Mouse (Mus musculus) lung, postnatal 0 days (tissue): Measurements from ENCODE around the gene Rhoc. TPM values are rescaled to one million over a fixed set of nuclear protein-coding genes. Genes with fewer than 3 reads are reported as not detected.

ENCODE experiments used
- ATAC-seq: fragments of 200-750 bp; cut with Nextera tagmentation; 2 replicates; pipeline ENCODE4 v1.8.0; 2017; ENCODE audit warnings: moderate library complexity
- DNase-seq: peaks from one replicate; pipeline ENCODE4 v3.0.0-alpha.2; 2016; ENCODE audit warnings: low spot score
- H3K27ac ChIP-seq: fragments of 300-500 bp; sonication (generic); 2 replicates; pipeline ENCODE4 v1.5.1; 2014; ENCODE audit warnings: antibody characterized with exemption, mild to moderate bottlenecking, low read length, mixed read lengths
- H3K27me3 ChIP-seq: fragments of 300-500 bp; sonication (generic); replicated peaks from 2 replicates; pipeline ENCODE4 v1.6.1; 2014; ENCODE audit warnings: low read length, mixed read lengths; ENCODE audit not compliant: insufficient read depth
- H3K36me3 ChIP-seq: fragments of 300-500 bp; sonication (generic); 2 replicates; pipeline ENCODE4 v1.6.1; 2014; ENCODE audit warnings: low read length, mixed read lengths; ENCODE audit not compliant: insufficient read depth
- H3K4me1 ChIP-seq: fragments of 300-500 bp; sonication (generic); 2 replicates; pipeline ENCODE4 v1.6.1; 2014; ENCODE audit warnings: antibody characterized with exemption, low read depth, low read length, mixed read lengths; ENCODE audit not compliant: insufficient read depth
- H3K4me2 ChIP-seq: fragments of 300-500 bp; sonication (generic); replicated peaks from 2 replicates; pipeline ENCODE4 v1.6.1; 2014; ENCODE audit warnings: low read depth, mild to moderate bottlenecking, low read length, moderate library complexity, mixed read lengths
- H3K4me3 ChIP-seq: fragments of 300-500 bp; sonication (generic); 2 replicates; pipeline ENCODE4 v1.5.1; 2014; ENCODE audit warnings: low read depth, low read length
- H3K9ac ChIP-seq: fragments of 300-500 bp; sonication (generic); replicated peaks from 2 replicates; pipeline ENCODE4 v1.6.1; 2014; ENCODE audit warnings: low read depth, mild to moderate bottlenecking
- H3K9me3 ChIP-seq: fragments of 300-500 bp; sonication (generic); 2 replicates; pipeline ENCODE4 v1.6.1; 2016; ENCODE audit warnings: low read length, mixed read lengths
- CTCF ChIP-seq: IDR thresholded peaks from 2 replicates; pipeline ENCODE4 v1.5.1; 2016; ENCODE audit warnings: antibody characterized with exemption, mild to moderate bottlenecking
- EP300 ChIP-seq: IDR thresholded peaks from 2 replicates; pipeline ENCODE4 v1.6.1; 2016; ENCODE audit warnings: antibody characterized with exemption, mild to moderate bottlenecking, control low read depth
- WGBS: fragments of 180-500 bp; shearing (Covaris S2); extraction: QIAGEN DNeasy Blood & Tissue Kit; methylation state at CpG from one replicate; pipeline ENCODE4 v1.1.7; 2014; 5-methylcytosine and 5-hydroxymethylcytosine counted together
- polyA plus RNA-seq: library from polyadenylated mRNA; unstranded; fragments of >200 nt; fragmentation: Nextera tagmentation; extraction: Ambion mirVana; gene quantifications from 2 replicates; pipeline ENCODE4 v1.2.1, GENCODE M21; 2015

The Rhoc gene
- polyA plus RNA-seq, 1 experiment from 2014 or later = 258 TPM

GRCm38 (mm10) chr3:104788561-104789311 lies 561 bp downstream of the Rhoc start:
- Histone ChIP-seq H3K4me2 (peak overlapping the region; percentile 66), H3K36me3 (peaks cover 13% of the 10 kb centered on the region; the same call in 1 of the 2 replicates), H3K4me1 (peaks cover 15% of the 10 kb centered on the region), H3K9me3 (no peaks in the 10 kb centered on the region), H3K9ac (peak overlapping the region; percentile 71), H3K27ac (peak overlapping the region; percentile 88), H3K4me3 (peak overlapping the region; percentile 62), H3K27me3 (no peaks in the 10 kb centered on the region)
- WGBS = 1% methylated on average over 39 of the region's 52 CpGs
- peak; percentile 94 for DNase-seq
- peak; percentile 93 for ATAC-seq
- TF ChIP-seq CTCF = peak; percentile 84
- no peak for TF ChIP-seq EP300

- H3K4me1 ChIP-seq = peaks cover 20% of the 10 kb centered on the region
Measured at GRCm38 (mm10) chr3:104789312-104789605, 1.1 kb downstream of the Rhoc start.

GRCm38 (mm10) chr3:104789822-104790221 lies 1.6 kb downstream of the Rhoc start:
- Histone ChIP-seq H3K9ac (peak overlapping the region; percentile 71), H3K4me3 (peak overlapping the region; percentile 62), H3K27me3 (no peaks in the 10 kb centered on the region), H3K9me3 (no peaks in the 10 kb centered on the region), H3K4me2 (peak overlapping the region; percentile 66), H3K36me3 (peaks cover 13% of the 10 kb centered on the region; the same call in 1 of the 2 replicates), H3K4me1 (peaks cover 23% of the 10 kb centered on the region), H3K27ac (peak overlapping the region; percentile 88)
- DNase-seq (peak; percentile 29), ATAC-seq (no peak)
- TF ChIP-seq EP300 (no peak), CTCF (no peak)
- WGBS = 32% methylated on average over 13 of the region's 13 CpGs

More at GRCm38 (mm10) chr3:104789312-104789605, 1.1 kb downstream of the Rhoc start:
- Histone ChIP-seq H3K36me3 (peaks cover 13% of the 10 kb centered on the region; the same call in 1 of the 2 replicates), H3K9ac (peak overlapping the region; percentile 71), H3K9me3 (no peaks in the 10 kb centered on the region), H3K4me2 (peak overlapping the region; percentile 66), H3K4me3 (peak overlapping the region; percentile 62), H3K27me3 (no peaks in the 10 kb centered on the region), H3K27ac (peak overlapping the region; percentile 88)
- ATAC-seq (peak; percentile 8), DNase-seq (no peak)
- no peak for TF ChIP-seq EP300
- no peak for TF ChIP-seq CTCF
- 8% methylated on average over 10 of the region's 10 CpGs for WGBS

DNA sequence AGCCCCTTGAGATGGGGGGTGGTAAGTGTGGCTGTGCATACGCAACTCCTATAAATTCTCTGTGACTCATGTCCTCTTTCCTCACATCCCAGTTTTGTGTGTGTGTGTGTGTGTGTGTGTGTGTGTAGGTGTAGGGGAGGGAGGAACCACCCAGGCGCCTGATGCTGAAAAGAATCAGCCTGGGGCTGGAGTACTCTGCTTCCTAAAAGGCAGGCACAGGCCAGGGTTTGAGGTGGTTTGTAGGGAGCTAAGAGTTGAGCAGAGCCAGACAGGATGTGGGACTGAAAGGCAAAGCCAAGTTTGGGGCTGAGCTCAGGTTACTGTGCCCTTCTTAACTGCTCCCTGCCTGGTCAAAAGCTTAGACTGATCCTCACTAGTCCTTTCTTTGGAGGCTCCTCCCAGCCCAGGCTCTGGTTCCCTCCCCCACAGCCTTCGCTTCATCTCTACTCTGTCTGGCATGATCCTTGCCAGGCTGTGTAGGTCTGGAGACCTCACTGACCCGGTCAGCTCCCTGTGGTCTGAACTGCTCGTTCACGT lies 2.3 kb downstream of the Rhoc start:
- no peak; the same call in 1 of the 2 replicates for ATAC-seq
- TF ChIP-seq CTCF (no peak), EP300 (0 out of 2 replicates have a peak, but pooled peaks have one; percentile 24)
- Histone ChIP-seq H3K27me3 (no peaks in the 10 kb centered on the region), H3K9ac (peak overlapping the region; percentile 71), H3K9me3 (no peaks in the 10 kb centered on the region), H3K36me3 (peaks cover 17% of the 10 kb centered on the region; the same call in 1 of the 2 replicates), H3K4me1 (peaks cover 27% of the 10 kb centered on the region), H3K27ac (peak overlapping the region; percentile 88), H3K4me3 (peak overlapping the region; percentile 62), H3K4me2 (peak overlapping the region; percentile 66)
- DNase-seq = peak; percentile 73
- 13% methylated on average over 6 of the region's 6 CpGs for WGBS

DNA sequence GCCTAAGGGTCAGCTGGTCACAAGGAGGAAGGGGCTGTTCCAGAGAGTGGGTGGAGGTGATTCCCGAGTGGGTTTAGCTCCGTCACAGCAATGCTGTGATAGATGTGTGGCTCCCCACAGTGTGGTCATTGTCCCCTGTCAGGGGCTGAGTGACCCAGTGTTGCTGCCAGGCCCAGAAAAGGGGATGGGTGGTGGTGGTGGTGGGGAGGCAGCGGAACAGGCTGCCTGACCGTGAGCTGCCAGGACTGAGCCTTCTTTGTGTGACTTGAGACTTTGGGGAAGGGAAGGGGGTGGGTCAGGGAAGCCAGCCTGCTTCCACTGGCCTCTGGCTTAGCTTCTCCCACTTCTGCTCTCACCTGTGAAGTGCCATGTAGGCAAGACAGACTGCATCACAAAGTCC lies 2.8 kb downstream of the Rhoc start:
- H3K4me3 ChIP-seq = peak overlapping the region; percentile 62

GRCm38 (mm10) chr3:104791671-104792070 lies 3.5 kb downstream of the Rhoc start:
- Histone ChIP-seq H3K36me3 (peaks cover 25% of the 10 kb centered on the region; the same call in 1 of the 2 replicates), H3K4me2 (peak overlapping the region; percentile 66), H3K27me3 (no peaks in the 10 kb centered on the region), H3K4me1 (peaks cover 27% of the 10 kb centered on the region), H3K9ac (no peak overlapping the region), H3K4me3 (no peak overlapping the region), H3K27ac (0 out of 2 replicates have a peak overlapping the region, but pooled peaks have one; percentile 88), H3K9me3 (no peaks in the 10 kb centered on the region)
- DNase-seq = no peak
- ATAC-seq = no peak
- 85% methylated on average over 8 of the region's 8 CpGs for WGBS
- TF ChIP-seq CTCF (no peak), EP300 (no peak)

More for the DNA sequence above, 2.8 kb downstream of the Rhoc start:
- no peak for ATAC-seq
- DNase-seq = no peak
- Histone ChIP-seq H3K27ac (peak overlapping the region; percentile 88), H3K4me1 (peaks cover 27% of the 10 kb centered on the region), H3K4me2 (peak overlapping the region; percentile 66), H3K9me3 (no peaks in the 10 kb centered on the region), H3K9ac (peak overlapping the region; percentile 71), H3K36me3 (peaks cover 22% of the 10 kb centered on the region; the same call in 1 of the 2 replicates), H3K27me3 (no peaks in the 10 kb centered on the region)
- no peak for TF ChIP-seq EP300
- no peak for TF ChIP-seq CTCF
- 33% methylated on average over 3 of the region's 4 CpGs for WGBS
